Mouse (Mus musculus) megakaryocyte, embryonic 14.5 days (primary cell): ENCODE data around the gene Oosp1.

Experiments
- FLI1 ChIP-seq: IDR thresholded peaks from 2 replicates; pipeline ENCODE4 v1.6.1; 2012; ENCODE audit warnings: low read length, inconsistent platforms, mixed read lengths
- GATA1 ChIP-seq: IDR thresholded peaks from 3 replicates; pipeline ENCODE4 v1.6.1; 2012; ENCODE audit warnings: mixed read lengths, low read length, inconsistent platforms, borderline replicate concordance

DNA sequence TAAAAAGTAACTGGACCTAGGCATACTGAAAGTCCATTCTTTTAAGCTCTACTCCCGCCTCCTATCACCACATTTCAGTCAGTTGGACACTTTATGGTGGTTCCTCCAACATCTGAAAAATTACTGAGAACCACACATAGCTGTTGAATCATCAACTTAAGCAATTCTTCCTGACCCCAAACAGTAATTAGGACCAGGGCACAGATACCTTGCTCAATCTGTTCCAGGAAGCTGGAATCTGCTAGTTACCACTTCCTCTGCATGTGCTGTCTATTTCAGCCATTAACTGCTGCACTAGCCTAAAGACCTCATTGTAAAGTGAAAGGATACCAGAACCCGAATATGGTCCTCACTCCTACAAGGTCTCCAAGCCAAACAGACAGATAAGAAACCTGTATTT, 31.8 kb downstream of the Oosp1 start:
- TF ChIP-seq GATA1 (no peak), FLI1 (no peak)
